8 mouse cellular contexts compared by ENCODE assay signal in the genomic region with DNA sequence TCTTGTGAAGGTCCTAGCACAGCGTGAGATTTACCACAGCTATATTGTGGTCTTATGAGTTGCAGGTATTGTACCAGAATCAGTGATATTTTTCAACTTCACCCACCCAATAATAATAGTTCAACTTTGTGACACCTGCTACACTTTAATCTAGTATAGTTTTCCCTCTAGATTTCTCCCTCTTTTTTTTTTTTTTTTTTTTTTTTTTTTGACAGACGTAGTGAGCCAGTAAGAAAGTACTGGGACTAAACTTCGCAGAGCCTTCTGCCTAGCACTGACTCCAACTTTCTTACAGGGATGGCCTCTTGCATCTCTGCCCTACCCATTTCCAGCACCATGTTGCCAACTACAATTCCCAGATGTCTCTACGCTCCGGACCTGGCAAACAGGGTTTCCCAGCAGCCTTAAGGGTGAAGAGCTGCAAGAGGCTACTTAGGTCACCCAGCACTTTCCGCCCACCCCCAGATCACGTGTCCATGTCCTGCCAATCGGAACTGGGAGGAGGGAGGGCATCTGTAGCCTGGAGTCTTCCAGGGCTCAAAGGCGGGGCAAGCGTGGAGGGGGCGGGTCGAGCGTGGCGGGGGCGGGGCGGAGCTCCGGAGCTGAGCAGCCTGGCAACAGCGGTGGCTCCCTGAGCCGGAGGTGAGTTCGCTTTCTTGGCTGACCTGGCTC. TPM values are rescaled to one million over a fixed set of nuclear protein-coding genes. Genes with fewer than 3 reads are reported as not detected.
DNase-seq lines count a peak whose midpoint lies in the region; ATAC-seq lines count a peak whose summit lies in the region.

No protein-coding gene starts in this region.

- H3K4me1 ChIP-seq in hindbrain, embryonic 12.5 days = no peaks in the 10 kb centered on the region

- peak; percentile 98 for ATAC-seq in hindbrain, embryonic 12.5 days (ENCODE audit: low FRiP score)

- H3K27me3 ChIP-seq in hindbrain, embryonic 12.5 days = no peaks in the 10 kb centered on the region; the same call in 1 of the 2 replicates

- H3K9ac ChIP-seq in hindbrain, embryonic 12.5 days = peak overlapping the region; percentile 49

- H3K4me2 ChIP-seq in hindbrain, embryonic 12.5 days (replicated peaks) = peak overlapping the region; percentile 67

- no peaks in the 10 kb centered on the region for H3K36me3 ChIP-seq in hindbrain, embryonic 12.5 days

- no peak overlapping the region for H3K27ac ChIP-seq in hindbrain, embryonic 12.5 days

- no peaks in the 10 kb centered on the region for H3K9me3 ChIP-seq in hindbrain, embryonic 12.5 days (replicated peaks)

- peak; percentile 88 for DNase-seq in NIH3T3 (ENCODE audit: low read depth)
- peak; percentile 86 to 90 for DNase-seq in cerebellum, postnatal 10 days
- DNase-seq in frontal cortex, postnatal 10 days (ENCODE audit: low spot score in 2 of 2) = peak; percentile 68 to 82
- DNase-seq in layer of hippocampus, postnatal 14 days (ENCODE audit: low spot score in 2 of 2) = peak; percentile 47 to 74
- DNase-seq in lung, postnatal 14 days = peak; percentile 80
- DNase-seq in retina, postnatal 1 day = peak; percentile 96
- peak; percentile 54 to 84 for DNase-seq in urinary bladder, adult 18-20 months (ENCODE audit: low spot score in 2 of 2)

- peak overlapping the region; percentile 44 for H3K4me3 ChIP-seq in hindbrain, embryonic 12.5 days

- 19% methylated on average over 20 of the region's 20 CpGs for WGBS in hindbrain, embryonic 12.5 days

RNA-seq across cellular contexts. Expression of gene Mtm1, which starts 4.0 kb away (rescaled TPM):
- polyA plus RNA-seq in hindbrain, embryonic 12.5 days (2016; fragmentation: Nextera tagmentation; extraction: Ambion mirVana) = 4.2 and 5.4 TPM in 2 replicates
- total RNA-seq in layer of hippocampus, postnatal 14 days (2021) = 1 to 10 TPM; 4.0 to 6.3 TPM
